Comparison of ENCODE assay signal across 30 mouse cellular contexts in the genomic region with DNA sequence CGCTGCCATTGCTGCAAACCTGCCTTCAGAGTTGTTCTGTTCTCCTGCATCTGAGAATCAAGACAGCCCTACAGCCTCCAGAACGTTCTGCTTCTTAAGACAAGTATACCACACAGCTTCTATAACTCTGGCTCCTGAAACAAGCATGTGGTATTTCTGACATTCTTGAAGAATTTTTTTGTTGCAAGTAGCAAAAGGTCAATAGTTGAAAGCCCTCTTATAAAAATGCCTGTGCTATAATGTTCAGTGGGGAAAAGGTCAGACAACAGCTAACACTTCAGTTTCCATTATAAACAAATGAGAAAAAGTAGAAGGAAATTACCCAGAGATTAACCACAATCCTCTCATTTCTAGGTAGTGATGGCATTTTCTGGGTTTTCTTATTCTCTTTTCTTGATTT.
"Had no signal": no experiment of that assay in that cellular context is flagged by ENCODE, and none has a peak within 500 bp of the region (broad histone marks: within the 10 kb centered on the region; RNA-seq: fewer than 3 reads in every experiment).

No protein-coding gene starts in this region.

- H3K27me3 ChIP-seq: limb, embryonic 12.5 days; limb, embryonic 13.5 days; limb, embryonic 15.5 days; liver, embryonic 12.5 days; liver, embryonic 13.5 days; liver, embryonic 15.5 days; lung, embryonic 15.5 days; megakaryocyte, embryonic 14.5 days; midbrain, embryonic 12.5 days; midbrain, embryonic 13.5 days; midbrain, embryonic 15.5 days; neural tube, embryonic 12.5 days had no signal

- DNase-seq: left cerebral cortex, postnatal 4 days; liver; liver, embryonic 13.5 days; liver, postnatal 0 days; lung, adult 18-20 months; lung, embryonic 14.5 days; lung, postnatal 14 days; lung, postnatal 36 days; lung, postnatal 4 days; midbrain, embryonic 14.5 days had no signal

- H3K4me3 ChIP-seq: left cerebral cortex, adult 2 months; limb, embryonic 10.5 days; limb, embryonic 12.5 days; limb, embryonic 13.5 days; limb, embryonic 15.5 days; liver, embryonic 12.5 days; liver, embryonic 13.5 days; liver, embryonic 15.5 days; lung, embryonic 15.5 days; megakaryocyte, embryonic 14.5 days; midbrain, embryonic 10.5 days; midbrain, embryonic 12.5 days; midbrain, embryonic 13.5 days; midbrain, embryonic 15.5 days; myocyte; neural tube, embryonic 12.5 days had no signal

- H3K9me3 ChIP-seq: limb, embryonic 10.5 days; limb, embryonic 12.5 days; limb, embryonic 15.5 days; liver, embryonic 12.5 days; liver, embryonic 13.5 days; liver, embryonic 15.5 days; lung, embryonic 15.5 days; midbrain, embryonic 10.5 days; midbrain, embryonic 12.5 days; midbrain, embryonic 13.5 days; midbrain, embryonic 15.5 days; neural tube, embryonic 12.5 days had no signal

- H3K4me2 ChIP-seq: limb, embryonic 12.5 days; limb, embryonic 13.5 days; limb, embryonic 15.5 days; liver, embryonic 11.5 days; liver, embryonic 12.5 days; liver, embryonic 13.5 days; liver, embryonic 15.5 days; lung, embryonic 14.5 days; lung, embryonic 15.5 days; midbrain, embryonic 11.5 days; midbrain, embryonic 12.5 days; midbrain, embryonic 13.5 days; midbrain, embryonic 15.5 days; neural tube, embryonic 12.5 days had no signal

- H3K27ac ChIP-seq: left cerebral cortex, adult 2 months; limb, embryonic 10.5 days; limb, embryonic 12.5 days; limb, embryonic 13.5 days; limb, embryonic 15.5 days; liver, embryonic 12.5 days; liver, embryonic 13.5 days; liver, embryonic 14.5 days; liver, embryonic 15.5 days; lung, embryonic 15.5 days; macrophage; midbrain, embryonic 10.5 days; midbrain, embryonic 12.5 days; midbrain, embryonic 13.5 days; midbrain, embryonic 15.5 days; neural tube, embryonic 12.5 days had no signal

- H3K4me1 ChIP-seq: limb, embryonic 10.5 days; liver, embryonic 12.5 days; liver, embryonic 13.5 days; liver, embryonic 15.5 days; lung, embryonic 15.5 days; megakaryocyte, embryonic 14.5 days; midbrain, embryonic 10.5 days; midbrain, embryonic 12.5 days; midbrain, embryonic 13.5 days; midbrain, embryonic 15.5 days; neural tube, embryonic 12.5 days had no signal

- H3K36me3 ChIP-seq: limb, embryonic 10.5 days; liver, embryonic 12.5 days; liver, embryonic 13.5 days; liver, embryonic 15.5 days; lung, embryonic 15.5 days; midbrain, embryonic 10.5 days; midbrain, embryonic 12.5 days; midbrain, embryonic 13.5 days; midbrain, embryonic 15.5 days; neural tube, embryonic 12.5 days had no signal

- ATAC-seq: liver, embryonic 12.5 days; liver, postnatal 0 days; midbrain, embryonic 13.5 days; midbrain, embryonic 15.5 days; midbrain, embryonic 16.5 days had no signal

- H3K9ac ChIP-seq: limb, embryonic 12.5 days; limb, embryonic 13.5 days; limb, embryonic 15.5 days; liver, embryonic 12.5 days; liver, embryonic 13.5 days; liver, embryonic 14.5 days; liver, embryonic 15.5 days; liver, postnatal 0 days; lung, embryonic 14.5 days; lung, embryonic 15.5 days; midbrain, embryonic 12.5 days; midbrain, embryonic 13.5 days; midbrain, embryonic 15.5 days; neural tube, embryonic 12.5 days had no signal
